Mouse (Mus musculus) lung, adult 2 months (tissue): ENCODE data around the gene Xylt2.

ENCODE experiments used
- CTCF ChIP-seq: fragments of 200-500 bp; IDR thresholded peaks from 2 replicates; pipeline ENCODE4 v1.5.1; 2011; ENCODE audit warnings: mild to moderate bottlenecking, low read length, control low read depth; ENCODE audit not compliant: insufficient read depth
- POLR2A ChIP-seq: fragments of 200-500 bp; IDR thresholded peaks from 2 replicates; pipeline ENCODE4 v1.6.1; 2011; ENCODE audit warnings: low read depth, mild to moderate bottlenecking, control low read depth, low read length, borderline replicate concordance; ENCODE audit errors: extremely low read depth

GRCm38 (mm10) chr11:94621458-94621852, 55.9 kb downstream of the Xylt2 start:
- TF ChIP-seq CTCF = no peak
- no peak for TF ChIP-seq POLR2A
